14 mouse cellular contexts compared by ENCODE assay signal in the genomic region with DNA sequence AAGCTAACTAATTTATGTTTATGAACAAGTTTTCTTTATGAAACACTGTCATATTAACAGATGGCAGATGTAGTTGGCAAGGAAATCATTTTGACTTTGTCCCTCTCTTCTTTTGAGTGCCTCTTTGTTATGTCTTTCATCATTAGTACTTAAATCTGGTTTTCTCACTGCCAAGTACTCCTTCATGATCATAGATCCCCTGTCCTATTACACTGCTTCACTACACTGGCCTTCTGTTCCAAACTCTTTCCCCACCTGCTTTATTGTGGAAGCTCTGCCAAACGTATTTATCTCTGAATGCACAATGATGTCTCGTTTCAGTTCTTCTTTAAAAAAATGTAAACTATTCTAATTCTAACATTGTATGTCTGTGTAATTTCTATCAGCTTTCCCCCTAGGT.
"Had no signal": no experiment of that assay in that cellular context is flagged by ENCODE, and none has a peak within 500 bp of the region (broad histone marks: within the 10 kb centered on the region; RNA-seq: fewer than 3 reads in every experiment).

No protein-coding gene starts in this region.

- H3K4me3 ChIP-seq: layer of hippocampus, adult 2 months; limb, embryonic 12.5 days; liver, embryonic 13.5 days; lung, embryonic 15.5 days; megakaryocyte, embryonic 14.5 days; midbrain, embryonic 12.5 days had no signal

- H3K27me3 ChIP-seq: limb, embryonic 12.5 days; liver, embryonic 13.5 days; lung, embryonic 15.5 days; megakaryocyte, embryonic 14.5 days; midbrain, embryonic 12.5 days had no signal

- H3K4me2 ChIP-seq: limb, embryonic 12.5 days; liver, embryonic 13.5 days; lung, embryonic 15.5 days; midbrain, embryonic 12.5 days had no signal

- H3K4me1 ChIP-seq: limb, embryonic 12.5 days; liver, embryonic 13.5 days; lung, embryonic 15.5 days; megakaryocyte, embryonic 14.5 days; midbrain, embryonic 12.5 days had no signal

- H3K9ac ChIP-seq: limb, embryonic 12.5 days; liver, embryonic 13.5 days; liver, postnatal 0 days; lung, embryonic 15.5 days; midbrain, embryonic 12.5 days had no signal

- DNase-seq: kidney, postnatal 25 days; liver; liver, embryonic 13.5 days; liver, postnatal 0 days; lung, postnatal 14 days; right cerebral cortex, postnatal 14 days; thymus, postnatal 4 days had no signal

- ATAC-seq: liver, postnatal 0 days; midbrain, embryonic 16.5 days had no signal

- H3K36me3 ChIP-seq: limb, embryonic 12.5 days; liver, embryonic 13.5 days; lung, embryonic 15.5 days; midbrain, embryonic 12.5 days had no signal

- H3K9me3 ChIP-seq: limb, embryonic 12.5 days; liver, embryonic 13.5 days; lung, embryonic 15.5 days; midbrain, embryonic 12.5 days had no signal

- H3K27ac ChIP-seq: layer of hippocampus, adult 2 months; limb, embryonic 12.5 days; liver, embryonic 13.5 days; lung, embryonic 15.5 days; macrophage; midbrain, embryonic 12.5 days had no signal
